Mouse (Mus musculus) liver, embryonic 14 days (tissue): ENCODE data around the gene Mylk3. TPM values are rescaled to one million over a fixed set of nuclear protein-coding genes. Genes with fewer than 3 reads are reported as not detected.

Experiments
- polyA plus RNA-seq: library from polyadenylated mRNA; depleted of rRNA; stranded (reverse); fragments of >200 nt; gene quantifications from 2 replicates; pipeline ENCODE4 v1.2.3, GENCODE M21; 2012; rRNA removed

Mylk3 gene
- 35.7 and 43.8 TPM in 2 replicates for polyA plus RNA-seq

DNA sequence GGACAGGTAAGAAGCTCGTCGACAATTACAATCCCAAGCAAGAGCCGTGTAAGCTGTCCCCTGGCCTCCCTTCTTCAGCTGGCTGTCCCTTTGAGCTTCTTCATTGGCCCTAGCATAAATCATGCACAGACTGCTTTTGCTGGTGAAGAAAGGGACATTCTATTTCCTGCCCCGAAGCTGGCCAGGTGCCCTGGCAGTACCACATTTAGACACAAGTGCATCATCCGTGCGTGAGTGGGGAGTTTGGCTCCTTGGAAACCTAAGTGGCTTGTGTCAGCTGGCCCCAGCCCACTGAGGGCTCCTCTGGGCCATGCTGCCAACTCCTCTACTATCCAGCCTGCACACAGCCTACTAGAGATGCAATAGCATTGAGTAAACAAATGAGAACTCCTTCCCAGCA lies at the start of gene Mylk3:
Gene Mylk3, minus strand, starts transcription at position 141 of the 400 bp plus-strand sequence.

DNA sequence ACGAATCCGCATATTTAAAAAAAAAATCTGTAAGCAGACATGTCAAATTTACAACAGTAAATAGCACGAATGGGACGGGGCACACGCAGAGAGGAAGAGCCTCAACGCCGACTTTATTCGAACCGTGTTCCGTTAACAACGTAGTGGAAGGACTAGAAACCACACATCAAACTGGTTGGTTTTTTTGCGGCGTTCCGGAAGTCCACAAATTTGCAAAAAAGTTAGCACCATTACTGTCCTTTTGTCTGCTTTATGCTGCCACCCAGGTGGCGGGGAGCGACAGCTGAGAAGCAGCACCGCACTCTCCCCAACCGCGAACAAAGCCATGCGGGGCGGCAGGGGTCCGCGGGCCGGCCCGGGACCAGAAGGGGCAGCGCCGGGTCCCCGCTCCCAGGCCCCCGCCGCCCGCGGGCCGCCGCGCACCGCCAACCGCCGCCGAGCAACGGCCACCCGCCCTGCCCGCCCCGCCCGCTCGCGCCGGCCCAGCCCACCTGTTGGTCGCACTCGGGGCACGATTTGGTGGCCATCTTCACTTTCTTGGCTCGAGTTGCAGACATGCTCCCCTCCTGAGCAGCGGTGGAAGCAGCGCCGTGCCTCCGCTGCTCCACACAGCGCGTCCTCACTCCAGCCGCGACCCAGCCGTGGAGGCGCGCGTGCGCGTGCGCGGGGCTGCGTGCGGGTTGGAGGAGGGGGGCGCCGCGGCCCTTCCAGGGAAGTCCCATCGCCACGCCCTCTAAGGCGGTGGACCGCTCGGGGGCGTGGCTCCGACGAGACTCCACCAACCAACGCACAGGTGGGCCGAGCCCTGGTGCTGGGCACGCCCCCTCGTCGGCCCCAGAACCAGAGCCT lies 46.2 kb upstream of the Mylk3 start, which contains the start of gene 4921524J17Rik:
Gene 4921524J17Rik, minus strand, starts transcription at position 666 of the 849 bp plus-strand sequence.

DNA sequence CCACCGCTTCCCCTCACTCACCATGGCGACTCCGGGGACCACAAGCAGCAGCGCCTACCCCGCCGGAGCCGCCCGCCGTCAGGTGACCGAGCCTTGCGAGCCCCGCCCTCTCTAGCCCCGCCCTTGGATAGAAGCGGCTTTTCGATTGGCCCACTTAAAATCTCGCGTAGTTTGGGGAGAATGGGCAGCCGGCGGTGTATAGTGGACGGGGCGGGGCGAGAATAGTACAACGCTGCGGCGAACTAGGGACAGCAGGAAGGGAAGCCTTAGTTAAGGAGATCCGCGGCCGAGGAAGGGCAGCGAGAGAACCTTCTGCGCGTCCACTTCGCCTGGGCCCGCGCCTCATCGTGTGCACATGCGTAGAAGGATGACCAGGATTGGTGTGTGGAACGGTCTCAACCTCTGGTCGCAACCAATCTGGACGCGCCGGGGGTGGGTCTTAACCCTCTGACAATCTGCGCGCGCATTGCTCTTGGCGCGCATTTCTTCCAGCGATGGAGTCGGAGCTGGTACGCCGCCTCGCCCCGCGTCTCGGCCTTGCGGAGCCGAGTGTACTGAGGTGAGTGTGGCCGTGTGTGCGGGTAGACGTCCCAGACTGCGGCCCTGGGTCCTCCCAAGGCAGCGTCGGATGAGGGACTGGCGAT lies 86.6 kb downstream of the Mylk3 start, which contains the start of the genes Orc6 and Vps35:
Gene Orc6, plus strand, starts transcription at position 199 of the 644 bp plus-strand sequence.
Gene Vps35, minus strand, starts transcription at position 369 of the 644 bp plus-strand sequence.

Other genes with a start within 250 kb of the Mylk3 start
- gene Cks1brt, start 234.4 kb downstream of the Mylk3 start, polyA plus RNA-seq: not detected in 2 replicates
- gene Olfr371, start 160.4 kb downstream of the Mylk3 start, polyA plus RNA-seq: not detected in 2 replicates
- gene Orc6, start 86.7 kb downstream of the Mylk3 start, polyA plus RNA-seq: 77.9 and 84.9 TPM in 2 replicates
- gene Vps35, start 86.5 kb downstream of the Mylk3 start, polyA plus RNA-seq: 35.2 and 44.8 TPM in 2 replicates
- 8.3 and 8.5 TPM in 2 replicates for gene 4921524J17Rik, start 46.5 kb upstream of the Mylk3 start, polyA plus RNA-seq
- 8.2 and 9.5 TPM in 2 replicates for gene Gpt2, start 106.2 kb upstream of the Mylk3 start, polyA plus RNA-seq
- 29.6 and 31.1 TPM in 2 replicates for gene Dnaja2, start 169.0 kb upstream of the Mylk3 start, polyA plus RNA-seq